Mouse (Mus musculus): ENCODE data around the gene Ndst4.

- no peak for TF ChIP-seq CTCF (IDR thresholded peaks at IDR 0.05)
- no peak for TF ChIP-seq POLR2A (IDR thresholded peaks at IDR 0.05; ENCODE audit: insufficient read depth, low read depth, low read length)
Observed at GRCm38 (mm10) chr3:125406456-125406855, 2.6 kb downstream of the Ndst4 start.
